Mouse (Mus musculus) fat pad, adult 2 months (tissue): ENCODE measurements at regions not wholly inside any gene's neighbourhood (a gene's known extent, or its start where the extent isn't known, plus 50 kb on each side); places are given as distances from the start of the nearest gene placed in this dataset.
A peak's percentile ranks its signal among the peaks of the same experiment; 100 is the strongest.

Experiments used
- DNase-seq: peaks from one replicate; pipeline ENCODE4 v3.0.0-alpha.2; 2011; ENCODE audit warnings: low read depth, low spot score; ENCODE audit errors: extremely low read depth

DNA sequence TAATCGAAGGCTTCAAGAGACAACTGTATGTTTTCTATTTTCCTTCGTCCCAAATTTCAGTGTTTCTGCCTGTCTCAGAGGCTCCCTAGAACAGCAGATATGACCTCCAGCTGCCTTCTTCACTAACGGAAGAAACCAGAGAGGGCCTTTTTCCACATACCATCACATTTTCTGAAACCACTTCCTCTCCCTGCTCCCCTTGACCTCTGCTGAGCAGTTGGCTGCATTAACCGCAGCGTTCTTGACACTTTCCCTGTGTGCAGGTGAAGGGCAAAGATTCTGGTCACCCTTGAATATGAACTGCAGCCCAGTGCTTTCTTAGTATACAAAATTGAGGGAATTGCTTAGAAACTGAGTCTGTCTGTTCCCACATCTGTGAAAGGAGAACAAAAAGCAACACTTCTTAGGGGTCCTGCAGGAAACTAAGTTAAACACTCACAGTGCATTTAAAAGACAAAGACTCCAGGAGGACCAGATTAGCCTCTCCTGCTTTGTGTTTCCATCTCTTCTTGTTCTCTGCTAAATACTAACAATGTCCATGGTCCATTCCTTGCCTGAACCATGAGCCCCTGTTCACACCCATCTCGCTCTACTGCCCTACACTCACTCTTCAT is 98.4 kb downstream of the Akap11 start:
- no peak for DNase-seq

DNA sequence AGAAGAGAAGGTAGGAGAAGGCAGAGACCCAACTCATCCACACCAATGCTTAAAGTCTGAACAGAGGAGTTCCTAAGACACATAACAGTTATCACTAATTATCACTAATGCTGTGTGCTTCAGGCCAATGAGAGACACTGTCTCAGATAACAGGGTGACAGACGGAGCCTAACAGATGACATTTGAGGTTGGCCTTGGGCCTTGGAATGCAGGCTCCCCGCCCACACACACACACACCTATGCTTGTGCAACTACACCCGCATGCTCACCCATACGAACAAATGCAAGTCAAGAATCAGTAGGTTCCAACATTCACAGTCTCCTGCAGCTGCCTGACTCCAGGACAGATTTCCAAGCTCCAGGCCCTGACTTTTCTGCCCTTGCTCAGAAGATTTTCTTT is 100.0 kb downstream of the Akap11 start:
- no peak for DNase-seq

DNA sequence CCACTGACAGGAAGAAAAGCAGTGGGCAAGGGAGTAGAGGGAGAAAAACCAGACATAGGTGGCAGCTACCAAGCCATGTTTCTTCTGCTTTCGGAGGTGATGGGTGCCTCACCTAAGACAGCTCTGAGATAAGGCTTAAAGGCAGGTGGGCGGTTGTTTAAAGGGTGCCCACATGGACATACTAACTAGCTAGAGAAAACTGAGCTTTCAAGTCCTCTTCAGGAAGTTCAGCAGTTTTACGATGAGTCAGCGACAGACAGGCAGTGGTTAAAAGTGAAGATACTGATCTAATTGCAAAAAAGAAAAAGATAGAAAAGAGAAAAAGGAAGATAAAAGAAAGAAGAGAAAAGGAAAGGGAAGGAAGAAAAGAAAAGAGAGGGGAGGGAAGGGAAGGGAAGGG is 100.6 kb downstream of the Akap11 start:
- no peak for DNase-seq

DNA sequence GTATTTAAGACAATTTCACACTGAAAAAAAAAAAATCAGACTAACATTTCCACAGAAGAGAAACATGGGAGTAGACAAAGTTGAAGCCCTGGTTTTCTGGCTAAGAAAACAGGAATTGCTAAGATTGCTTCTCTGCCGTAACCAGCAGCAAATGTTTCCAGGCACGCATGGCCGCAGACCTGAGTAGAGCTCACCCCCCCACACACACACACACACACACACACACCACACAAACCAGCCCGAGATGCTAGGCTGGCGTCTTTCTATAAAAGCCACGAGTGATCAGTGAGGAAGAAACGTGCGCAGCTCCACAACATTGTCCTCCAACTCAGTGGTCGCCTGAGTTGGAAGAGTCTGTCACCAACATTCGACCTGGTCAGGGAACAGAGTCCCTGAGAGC is 101.0 kb downstream of the Akap11 start:
- DNase-seq, result no peak

DNA sequence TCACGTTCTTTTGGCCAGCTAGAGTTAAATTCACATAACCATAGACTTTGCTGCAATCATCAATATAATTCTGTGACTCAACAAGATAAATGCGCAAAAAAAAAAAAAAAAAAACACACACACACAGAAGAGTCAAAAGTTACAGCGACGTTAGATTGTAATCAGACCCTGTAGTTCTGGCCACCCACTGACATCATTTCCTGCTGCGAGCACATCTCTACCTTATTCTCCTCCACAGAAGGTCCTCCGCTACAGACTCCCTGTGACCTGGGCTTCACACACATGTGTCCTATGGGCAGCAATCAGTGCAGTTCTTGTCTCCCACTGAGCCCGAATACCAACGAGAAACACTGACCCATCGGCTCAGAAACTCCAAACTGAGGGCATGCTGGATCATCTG is 101.9 kb downstream of the Akap11 start:
- no peak for DNase-seq

DNA sequence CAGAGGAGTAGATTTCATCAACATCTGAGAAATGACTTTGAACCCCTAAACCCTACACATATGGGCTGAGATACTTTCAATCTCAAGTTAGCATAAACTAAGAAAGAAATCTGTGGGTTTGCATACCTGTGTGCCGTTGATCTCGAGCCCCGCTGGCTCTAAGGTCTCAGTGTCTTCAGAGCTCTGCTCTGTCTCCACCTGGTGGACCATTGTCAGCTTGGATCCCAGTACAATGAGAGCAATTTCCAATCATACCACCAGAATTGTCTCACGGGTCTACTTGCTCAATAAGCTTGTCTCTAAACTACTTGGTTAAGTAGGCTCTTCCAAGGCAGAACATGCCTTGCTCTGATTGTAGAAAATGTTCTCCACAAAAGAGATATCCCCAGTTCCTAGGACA is 102.5 kb downstream of the Akap11 start:
- no peak for DNase-seq

DNA sequence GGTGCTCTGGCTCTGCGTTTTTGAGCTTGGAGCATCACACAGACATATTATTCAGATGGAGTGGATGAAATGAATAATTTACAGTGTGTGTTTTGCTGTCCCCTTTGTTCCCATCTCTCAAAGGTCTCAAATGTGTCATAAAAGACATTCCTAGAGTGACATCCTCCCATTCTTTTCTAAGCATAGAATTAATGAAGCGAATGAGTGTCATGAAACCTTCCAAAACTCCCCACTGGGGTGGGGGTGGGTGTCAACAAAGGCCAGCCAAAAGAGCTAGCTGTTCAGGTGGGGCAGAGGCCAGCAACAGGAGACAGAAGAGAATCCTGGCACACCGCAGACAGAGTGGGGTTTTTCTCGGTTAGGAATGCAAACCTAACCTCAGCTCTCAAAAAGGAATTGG is 104.1 kb downstream of the Akap11 start:
- DNase-seq, result no peak

DNA sequence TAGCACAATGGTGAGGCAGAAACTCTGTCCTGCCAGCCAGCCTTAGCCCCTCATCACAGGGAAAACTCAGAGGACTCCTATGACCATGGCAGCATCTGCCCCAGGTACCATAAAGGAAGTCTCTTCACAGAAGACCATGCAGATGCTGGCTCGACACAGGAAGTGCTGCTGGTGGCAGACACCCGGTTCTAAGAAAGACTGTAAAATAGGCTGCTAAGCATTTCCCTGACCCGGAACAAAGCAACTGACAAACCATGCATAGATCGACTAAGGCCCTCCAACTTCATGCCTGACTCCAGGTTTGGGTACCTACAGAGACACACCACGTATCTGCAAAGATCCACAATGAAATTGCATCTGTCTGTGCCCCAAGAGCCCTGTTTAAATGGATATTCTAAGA is 104.7 kb downstream of the Akap11 start:
- no peak for DNase-seq

DNA sequence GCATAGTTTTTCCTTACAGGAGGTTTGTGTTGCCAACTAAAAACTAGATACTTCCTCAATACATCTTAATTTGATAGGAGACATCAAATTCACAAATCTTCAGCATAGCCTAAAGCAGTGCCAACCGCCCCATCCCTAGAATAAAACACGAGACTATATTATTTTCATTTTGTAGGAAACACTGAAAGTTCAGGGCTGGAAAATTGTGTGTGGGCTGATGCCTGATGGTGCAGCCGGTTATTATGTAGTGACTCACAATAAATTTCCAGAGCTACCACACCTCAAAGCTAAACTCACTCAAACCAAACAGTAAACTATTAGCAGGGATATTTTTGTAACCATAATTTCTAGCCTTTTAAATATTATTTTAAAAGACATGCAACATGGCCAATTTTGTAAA is 105.2 kb downstream of the Akap11 start:
- DNase-seq, result no peak

DNA sequence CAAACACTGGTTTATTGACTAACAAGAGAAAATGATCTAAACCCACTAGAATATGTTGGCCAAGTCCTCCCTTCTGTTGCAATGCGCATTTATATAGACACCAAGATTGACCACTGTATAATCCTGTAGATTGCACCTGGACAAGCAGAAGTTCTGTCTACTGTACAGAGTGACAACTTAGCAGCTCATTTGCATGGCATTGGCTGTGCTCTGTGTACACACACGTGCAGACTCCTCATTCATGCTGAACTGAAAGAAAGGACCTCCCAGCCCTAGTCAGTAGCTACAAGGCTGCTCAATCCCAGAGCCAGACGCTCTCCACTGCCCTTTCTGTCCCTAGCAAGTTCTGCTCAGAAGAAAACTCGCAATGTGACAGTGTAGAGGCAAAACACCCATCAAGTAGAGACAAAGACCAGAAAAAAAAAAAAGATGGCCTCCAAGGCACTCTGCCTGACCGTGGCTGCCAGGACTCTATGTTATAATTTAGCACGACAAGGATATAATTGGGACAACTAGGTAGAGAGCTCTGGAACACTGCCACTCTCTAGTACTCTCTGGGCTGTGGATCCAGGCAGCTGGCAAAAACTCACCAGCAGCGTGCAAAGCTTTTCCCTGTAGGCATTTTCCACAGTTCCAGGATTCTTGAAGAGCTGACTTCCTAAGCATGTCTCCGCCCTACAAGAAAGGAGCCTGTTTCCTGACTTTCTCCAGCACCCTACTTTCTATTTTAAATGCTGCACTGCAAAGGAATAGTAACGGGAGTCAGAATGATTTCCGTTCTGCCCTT is 108.2 kb downstream of the Akap11 start:
- DNase-seq, result peak; percentile 50

DNA sequence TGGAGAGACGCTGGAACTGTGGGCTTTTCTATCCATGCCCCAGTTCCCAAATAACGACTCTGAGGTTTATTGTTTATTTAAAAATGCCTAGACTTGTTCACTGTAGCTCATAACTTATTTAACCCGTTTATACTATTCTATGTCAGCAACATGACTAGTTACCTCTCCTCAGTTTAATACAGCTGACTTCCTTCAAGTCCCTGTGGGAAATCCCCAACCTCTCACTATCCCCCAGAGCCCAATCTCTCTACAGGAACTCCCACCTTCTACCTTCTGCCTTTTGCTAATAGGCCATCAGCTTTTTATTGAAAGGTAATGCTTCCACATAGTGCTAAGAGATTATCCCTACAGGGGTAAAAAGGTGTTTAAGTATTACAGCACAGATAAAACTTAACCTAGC is 109.5 kb downstream of the Akap11 start:
- DNase-seq, result no peak

DNA sequence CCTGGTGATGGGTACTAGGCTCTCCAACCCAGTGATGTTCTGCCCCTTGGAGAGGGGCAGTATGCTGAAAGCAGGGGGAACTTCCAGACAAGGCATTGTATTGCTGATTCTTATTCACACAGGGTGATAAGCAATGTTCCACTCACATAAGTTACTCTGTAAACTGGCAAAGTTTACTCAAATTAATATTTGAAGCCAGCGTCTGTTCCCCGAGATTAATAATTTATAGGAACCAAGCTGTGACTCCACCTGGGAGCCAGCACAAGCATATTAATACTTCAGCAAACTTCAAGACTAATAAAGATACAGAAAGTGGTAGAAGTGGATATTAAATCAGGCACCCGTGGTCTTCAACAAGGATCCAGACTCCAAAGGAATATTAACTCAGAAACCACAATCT is 114.0 kb downstream of the Akap11 start:
- no peak for DNase-seq

DNA sequence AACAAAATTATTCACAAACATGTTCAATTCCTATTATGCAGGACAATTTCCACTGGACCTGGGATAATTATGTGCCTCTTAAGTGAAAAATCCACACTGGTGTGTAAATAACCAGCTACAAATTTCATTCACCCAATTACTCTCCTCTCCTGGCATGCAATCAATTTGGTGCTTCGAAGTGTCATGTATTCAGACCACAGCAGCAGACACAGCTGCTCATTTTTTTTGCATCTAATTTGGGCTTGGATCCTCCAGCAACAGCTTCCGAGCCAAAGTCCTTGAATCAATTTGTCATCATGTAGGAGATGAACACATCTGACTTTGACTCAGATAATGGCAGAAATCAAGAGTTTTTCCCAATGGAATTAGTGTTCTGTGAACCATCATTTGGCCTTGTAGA is 113.1 kb upstream of the Tnfsf11 start:
- DNase-seq, result no peak

DNA sequence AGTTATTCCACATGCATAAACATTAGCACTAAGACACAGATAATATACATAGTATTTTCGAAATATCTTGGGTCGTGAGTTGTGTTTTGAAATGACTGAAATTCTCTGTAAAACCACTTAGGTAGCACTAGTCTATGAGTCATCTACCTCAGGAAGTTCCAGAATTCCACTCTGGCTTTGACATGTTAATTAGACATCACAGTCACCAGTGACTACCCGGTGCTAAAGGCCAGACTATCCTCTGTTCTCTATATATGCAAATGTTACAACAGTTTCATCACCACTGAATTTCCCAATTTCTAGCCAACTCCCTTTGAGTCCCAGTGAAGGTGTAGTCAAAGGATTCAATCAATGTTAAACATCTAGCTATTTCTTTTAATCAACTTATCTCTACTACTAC is 112.3 kb upstream of the Tnfsf11 start:
- DNase-seq, result no peak

DNA sequence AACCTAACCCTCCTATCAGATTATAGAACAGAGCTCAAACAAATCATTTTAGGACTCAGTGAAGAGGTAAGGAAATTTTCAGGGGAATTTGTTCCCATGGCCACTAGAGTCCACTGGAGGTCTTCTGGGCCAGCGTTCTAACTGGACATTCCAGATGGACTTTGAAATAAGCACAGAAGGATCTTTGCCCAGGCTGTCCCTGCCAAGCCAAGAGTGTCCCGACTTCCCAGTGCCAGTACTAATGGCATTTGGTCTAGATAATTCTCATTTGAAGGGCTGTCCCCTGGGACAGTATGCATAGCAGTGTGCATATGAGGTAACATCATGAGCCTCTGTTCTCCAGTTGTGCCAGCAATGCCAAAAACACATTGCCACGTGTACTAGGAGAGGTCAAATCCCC is 97.7 kb upstream of the Tnfsf11 start:
- no peak for DNase-seq

DNA sequence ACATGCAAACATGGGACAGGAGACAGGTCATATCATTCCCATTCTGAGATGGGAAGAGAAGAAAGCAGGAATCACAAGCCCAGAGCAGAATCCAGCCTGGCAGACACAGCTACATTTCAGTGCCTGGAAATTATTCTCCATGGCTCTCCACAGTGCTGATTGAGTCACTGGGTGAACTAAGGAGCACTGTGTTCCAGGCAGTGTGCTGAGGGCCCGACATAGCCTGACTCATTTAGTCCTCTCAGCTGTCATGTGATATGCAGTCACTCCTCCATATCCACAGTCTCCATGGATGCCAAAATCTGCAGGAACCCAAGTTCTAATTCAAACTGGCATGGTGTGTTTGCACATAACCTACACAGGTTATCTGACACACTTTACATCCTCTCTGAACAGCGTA is 90.1 kb upstream of the Tnfsf11 start:
- no peak for DNase-seq

DNA sequence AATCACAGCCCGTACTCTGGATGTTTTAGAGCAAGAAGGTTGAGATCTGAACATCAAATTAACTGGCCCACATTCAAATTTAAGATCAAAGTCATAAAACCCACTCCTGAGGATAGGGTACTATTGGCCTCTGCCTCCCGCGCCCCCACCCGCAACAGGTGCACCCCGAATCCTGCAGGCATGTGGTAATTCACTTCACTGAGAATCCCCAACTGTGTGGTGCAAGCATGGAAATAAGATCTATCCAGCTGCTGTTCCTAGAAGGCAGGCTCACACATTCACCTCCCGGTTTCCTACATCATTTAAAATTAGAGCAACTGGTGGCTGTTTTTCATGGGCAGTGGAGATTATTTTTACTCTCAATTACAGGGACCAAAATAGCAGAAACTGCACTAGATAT is 87.8 kb upstream of the Tnfsf11 start:
- DNase-seq, result no peak

DNA sequence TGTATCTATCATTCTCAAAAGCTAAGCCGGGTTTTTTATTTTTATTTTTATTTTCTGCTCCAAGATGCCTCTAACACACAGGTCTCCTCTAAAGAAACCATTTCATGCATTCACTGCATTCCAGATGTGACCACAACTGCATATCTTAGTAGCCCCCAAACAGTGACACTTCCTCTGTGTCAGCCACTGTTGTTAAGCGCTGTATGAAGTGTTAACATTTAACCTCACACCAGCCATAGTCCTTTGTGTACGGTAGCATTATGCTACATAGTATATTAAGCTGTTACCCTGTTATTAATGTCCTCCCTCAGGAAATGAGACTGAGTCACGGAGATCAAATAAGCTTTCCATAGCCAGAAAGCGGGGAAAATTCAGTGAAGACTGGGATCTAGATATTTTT is 79.2 kb upstream of the Tnfsf11 start:
- DNase-seq, result no peak

DNA sequence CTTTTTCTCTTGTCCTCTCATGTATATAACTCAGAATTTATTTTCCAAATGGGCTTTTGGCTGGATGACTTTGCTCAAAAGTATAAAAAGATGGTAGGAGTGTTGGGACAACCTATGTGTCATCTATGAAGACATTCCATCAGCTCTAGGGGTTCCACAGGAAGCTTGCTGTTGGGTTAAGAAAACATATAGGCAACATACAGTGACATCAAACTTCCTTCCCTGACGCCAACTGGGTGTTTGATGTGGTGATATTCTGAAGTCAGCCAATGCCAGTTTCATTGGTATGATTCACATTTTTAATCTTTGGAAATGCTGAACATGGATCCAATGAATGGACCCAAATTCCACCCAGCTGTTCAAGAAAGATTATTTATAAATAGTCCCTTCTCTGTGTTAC is 76.5 kb upstream of the Tnfsf11 start:
- no peak for DNase-seq

DNA sequence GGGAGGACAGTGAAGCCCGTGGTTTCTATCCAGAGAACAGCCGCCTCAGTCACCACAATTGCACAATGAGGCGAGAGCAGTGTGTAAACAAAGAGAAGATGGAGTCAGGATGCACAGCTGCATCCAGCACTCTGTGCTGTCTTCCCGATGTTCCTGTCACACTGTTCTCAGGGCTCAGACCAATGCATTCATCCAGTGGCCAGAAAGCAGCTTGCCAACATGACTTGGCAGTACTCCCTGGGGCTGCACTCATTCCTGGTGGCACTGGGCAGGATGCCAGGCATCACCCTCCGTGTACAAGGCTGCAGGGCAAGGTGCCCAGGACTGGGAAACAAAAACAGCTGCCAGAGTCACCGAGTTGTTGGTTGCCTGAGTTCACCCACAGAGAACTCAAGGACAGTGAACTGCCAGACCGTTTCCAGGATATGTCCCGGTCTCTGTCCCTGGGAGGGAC is 75.4 kb upstream of the Tnfsf11 start:
- no peak for DNase-seq

DNA sequence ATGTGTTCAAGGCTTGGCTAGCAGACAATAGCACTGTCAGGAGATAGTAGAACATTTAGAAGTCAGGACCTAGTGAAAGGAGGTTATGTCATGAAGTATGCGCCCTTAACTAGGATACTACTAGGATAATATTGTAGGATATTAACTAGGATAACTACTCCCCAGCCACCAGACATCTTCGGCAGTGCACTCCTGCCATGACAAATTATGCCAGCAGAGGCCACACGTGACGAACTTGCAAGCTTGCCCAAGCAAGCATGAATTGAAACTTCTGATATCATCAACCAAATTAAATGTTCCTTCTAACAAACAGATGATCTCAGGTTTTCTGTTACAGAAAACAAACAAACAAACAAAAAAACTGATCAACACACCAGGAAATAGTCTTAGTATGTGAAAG is 72.2 kb upstream of the Tnfsf11 start:
- no peak for DNase-seq

DNA sequence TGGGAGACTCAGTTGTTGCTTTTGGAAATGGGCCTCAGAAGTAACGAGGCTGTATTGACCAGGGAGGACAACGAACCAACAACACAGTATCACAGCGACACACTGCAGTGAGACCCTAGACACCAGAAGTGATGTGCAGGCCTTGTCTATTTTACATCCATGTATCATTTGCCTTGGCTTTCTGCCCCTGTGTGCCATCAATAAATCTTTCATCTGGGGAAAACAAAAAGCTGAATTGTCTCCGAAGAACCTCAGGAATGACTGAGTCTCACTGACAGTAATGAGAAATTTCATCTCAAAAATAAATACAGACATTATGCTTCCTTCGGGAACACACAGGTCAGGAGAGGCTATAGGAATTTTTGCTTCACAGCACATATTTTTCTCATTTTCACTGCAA is 68.7 kb upstream of the Tnfsf11 start:
- no peak for DNase-seq
